Mouse (Mus musculus): Measurements from ENCODE around the gene Inpp5d. TPM values are rescaled to one million over a fixed set of nuclear protein-coding genes. Genes with fewer than 3 reads are reported as not detected.
A peak's percentile ranks its signal among the peaks of the same experiment; 100 is the strongest.

Gene Inpp5d
- polyA plus RNA-seq, 1 experiment from 2014 or later: 3.7 TPM

GRCm38 (mm10) chr1:87594261-87594660, 25.9 kb upstream of the Inpp5d start:
- WGBS: 91% methylated on average over 3 of the region's 3 CpGs
- Histone ChIP-seq H3K9ac (ENCODE audit: low read depth, low read length) (no peak overlapping the region), H3K4me3 (ENCODE audit: low read depth, low read length) (no peak overlapping the region), H3K27me3 (ENCODE audit: control insufficient read depth, insufficient read depth, low read length) (no peaks in the 10 kb centered on the region), H3K4me1 (replicated peaks; ENCODE audit: control insufficient read depth, insufficient read depth, low read length) (no peaks in the 10 kb centered on the region), H3K4me2 (replicated peaks; ENCODE audit: low read depth, low read length) (no peak overlapping the region), H3K9me3 (ENCODE audit: control insufficient read depth, low read length) (no peaks in the 10 kb centered on the region), H3K36me3 (ENCODE audit: control insufficient read depth, insufficient read depth, low read length) (no peaks in the 10 kb centered on the region), H3K27ac (ENCODE audit: low read depth, low read length) (no peak overlapping the region)
- DNase-seq (ENCODE audit: low spot score) (no peak), ATAC-seq (ENCODE audit: low FRiP score) (no peak)

DNA sequence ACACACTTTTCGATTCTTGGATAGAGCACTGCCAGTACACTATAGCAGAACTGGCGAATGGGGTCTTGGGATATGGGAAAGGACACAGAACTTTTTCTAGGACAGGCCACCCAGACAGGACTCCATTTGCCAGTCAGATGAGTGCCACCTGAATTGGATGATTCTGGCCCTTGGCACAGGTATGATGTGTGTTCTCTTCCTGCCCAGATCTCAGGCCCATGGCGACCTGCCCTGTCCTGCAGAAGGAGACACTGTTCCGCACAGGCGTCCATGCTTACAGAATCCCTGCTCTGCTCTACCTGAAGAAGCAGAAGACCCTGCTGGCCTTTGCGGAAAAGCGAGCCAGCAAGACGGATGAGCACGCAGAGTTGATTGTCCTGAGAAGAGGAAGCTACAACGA, 25.4 kb upstream of the Inpp5d start:
- H3K27me3 ChIP-seq (ENCODE audit: control insufficient read depth, insufficient read depth, low read length): no peaks in the 10 kb centered on the region
- H3K27ac ChIP-seq (ENCODE audit: low read depth, low read length): no peak overlapping the region
- H3K4me1 ChIP-seq (replicated peaks; ENCODE audit: control insufficient read depth, insufficient read depth, low read length): no peaks in the 10 kb centered on the region
- WGBS: 97% methylated on average over 10 of the region's 10 CpGs
- H3K4me2 ChIP-seq (replicated peaks; ENCODE audit: low read depth, low read length): no peak overlapping the region
- no peak for ATAC-seq (ENCODE audit: low FRiP score)
- no peak for DNase-seq (ENCODE audit: low spot score)
- H3K36me3 ChIP-seq (ENCODE audit: control insufficient read depth, insufficient read depth, low read length): no peaks in the 10 kb centered on the region
- no peak overlapping the region for H3K4me3 ChIP-seq (ENCODE audit: low read depth, low read length)
- H3K9me3 ChIP-seq (ENCODE audit: control insufficient read depth, low read length): no peaks in the 10 kb centered on the region
- H3K9ac ChIP-seq (ENCODE audit: low read depth, low read length): no peak overlapping the region

GRCm38 (mm10) chr1:87600533-87600932, 19.6 kb upstream of the Inpp5d start:
- no peaks in the 10 kb centered on the region for H3K9me3 ChIP-seq (ENCODE audit: control insufficient read depth, low read length)
- no peak overlapping the region for H3K4me2 ChIP-seq (replicated peaks; ENCODE audit: low read depth, low read length)
- no peak for ATAC-seq (ENCODE audit: low FRiP score)
- no peaks in the 10 kb centered on the region for H3K27me3 ChIP-seq (ENCODE audit: control insufficient read depth, insufficient read depth, low read length)
- H3K9ac ChIP-seq (ENCODE audit: low read depth, low read length): no peak overlapping the region
- H3K27ac ChIP-seq (ENCODE audit: low read depth, low read length): no peak overlapping the region
- no peak for DNase-seq (ENCODE audit: low spot score)
- H3K4me1 ChIP-seq (replicated peaks; ENCODE audit: control insufficient read depth, insufficient read depth, low read length): no peaks in the 10 kb centered on the region
- H3K4me3 ChIP-seq (ENCODE audit: low read depth, low read length): no peak overlapping the region
- H3K36me3 ChIP-seq (ENCODE audit: control insufficient read depth, insufficient read depth, low read length): no peaks in the 10 kb centered on the region
- WGBS: 81% methylated on average over 7 of the region's 7 CpGs

DNA sequence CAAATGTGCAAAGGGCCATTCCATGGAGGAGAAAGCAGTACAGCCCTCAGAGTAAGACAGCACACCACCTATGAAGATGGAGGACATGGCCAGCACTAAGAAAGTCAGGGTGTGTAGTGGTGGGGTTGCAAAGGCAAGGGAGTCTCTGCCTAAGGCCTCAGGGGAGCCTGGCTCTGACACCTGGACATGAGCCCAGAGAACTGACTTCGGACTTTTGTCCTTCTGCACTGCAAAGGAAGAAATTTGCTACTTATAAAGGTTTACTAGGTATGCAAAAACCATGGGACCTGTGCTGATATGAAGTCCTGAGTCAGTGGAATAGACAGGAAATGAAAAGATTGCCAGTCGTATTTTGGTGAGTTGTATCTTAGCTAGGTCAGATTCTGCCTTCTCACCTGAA, 18.3 kb upstream of the Inpp5d start:
- 75% methylated on average over 2 of the region's 2 CpGs for WGBS
- H3K27ac ChIP-seq (ENCODE audit: low read depth, low read length): no peak overlapping the region
- H3K4me1 ChIP-seq (replicated peaks; ENCODE audit: control insufficient read depth, insufficient read depth, low read length): no peaks in the 10 kb centered on the region
- DNase-seq (ENCODE audit: low spot score): no peak
- no peaks in the 10 kb centered on the region for H3K36me3 ChIP-seq (ENCODE audit: control insufficient read depth, insufficient read depth, low read length)
- H3K9me3 ChIP-seq (ENCODE audit: control insufficient read depth, low read length): no peaks in the 10 kb centered on the region
- no peak for ATAC-seq (ENCODE audit: low FRiP score)
- no peaks in the 10 kb centered on the region for H3K27me3 ChIP-seq (ENCODE audit: control insufficient read depth, insufficient read depth, low read length)
- H3K4me3 ChIP-seq (ENCODE audit: low read depth, low read length): no peak overlapping the region
- H3K4me2 ChIP-seq (replicated peaks; ENCODE audit: low read depth, low read length): no peak overlapping the region
- no peak overlapping the region for H3K9ac ChIP-seq (ENCODE audit: low read depth, low read length)

- Histone ChIP-seq H3K4me2 (replicated peaks; ENCODE audit: low read depth, low read length) (no peak overlapping the region), H3K4me3 (ENCODE audit: low read depth, low read length) (no peak overlapping the region), H3K9me3 (ENCODE audit: control insufficient read depth, low read length) (no peaks in the 10 kb centered on the region), H3K27me3 (ENCODE audit: control insufficient read depth, insufficient read depth, low read length) (no peaks in the 10 kb centered on the region), H3K9ac (ENCODE audit: low read depth, low read length) (no peak overlapping the region), H3K27ac (ENCODE audit: low read depth, low read length) (no peak overlapping the region), H3K36me3 (ENCODE audit: control insufficient read depth, insufficient read depth, low read length) (no peaks in the 10 kb centered on the region), H3K4me1 (replicated peaks; ENCODE audit: control insufficient read depth, insufficient read depth, low read length) (no peaks in the 10 kb centered on the region)
- no peak for DNase-seq (ENCODE audit: low spot score)
- WGBS: 93% methylated on average over 5 of the region's 5 CpGs
- no peak for ATAC-seq (ENCODE audit: low FRiP score)
Observed at GRCm38 (mm10) chr1:87603389-87603788, 16.7 kb upstream of the Inpp5d start.

GRCm38 (mm10) chr1:87605296-87605695, 14.8 kb upstream of the Inpp5d start:
- H3K36me3 ChIP-seq (ENCODE audit: control insufficient read depth, insufficient read depth, low read length): no peaks in the 10 kb centered on the region
- H3K4me3 ChIP-seq (ENCODE audit: low read depth, low read length): no peak overlapping the region
- no peaks in the 10 kb centered on the region for H3K27me3 ChIP-seq (ENCODE audit: control insufficient read depth, insufficient read depth, low read length)
- ATAC-seq (ENCODE audit: low FRiP score) (no peak), DNase-seq (ENCODE audit: low spot score) (no peak)
- H3K27ac ChIP-seq (ENCODE audit: low read depth, low read length): no peak overlapping the region
- H3K4me2 ChIP-seq (replicated peaks; ENCODE audit: low read depth, low read length): no peak overlapping the region
- WGBS: 87% methylated on average over 2 of the region's 2 CpGs
- no peaks in the 10 kb centered on the region for H3K9me3 ChIP-seq (ENCODE audit: control insufficient read depth, low read length)
- H3K9ac ChIP-seq (ENCODE audit: low read depth, low read length): no peak overlapping the region
- H3K4me1 ChIP-seq (replicated peaks; ENCODE audit: control insufficient read depth, insufficient read depth, low read length): no peaks in the 10 kb centered on the region

GRCm38 (mm10) chr1:87607385-87608091, 12.6 kb upstream of the Inpp5d start:
- Histone ChIP-seq H3K27me3 (ENCODE audit: control insufficient read depth, insufficient read depth, low read length) (no peaks in the 10 kb centered on the region), H3K9me3 (ENCODE audit: control insufficient read depth, low read length) (no peaks in the 10 kb centered on the region), H3K27ac (ENCODE audit: low read depth, low read length) (no peak overlapping the region), H3K36me3 (ENCODE audit: control insufficient read depth, insufficient read depth, low read length) (no peaks in the 10 kb centered on the region), H3K4me1 (replicated peaks; ENCODE audit: control insufficient read depth, insufficient read depth, low read length) (no peaks in the 10 kb centered on the region), H3K9ac (ENCODE audit: low read depth, low read length) (no peak overlapping the region), H3K4me3 (ENCODE audit: low read depth, low read length) (no peak overlapping the region), H3K4me2 (replicated peaks; ENCODE audit: low read depth, low read length) (no peak overlapping the region)
- DNase-seq (ENCODE audit: low spot score) (no peak), ATAC-seq (ENCODE audit: low FRiP score) (no peak)
- WGBS: 84% methylated on average over 21 of the region's 21 CpGs

DNA sequence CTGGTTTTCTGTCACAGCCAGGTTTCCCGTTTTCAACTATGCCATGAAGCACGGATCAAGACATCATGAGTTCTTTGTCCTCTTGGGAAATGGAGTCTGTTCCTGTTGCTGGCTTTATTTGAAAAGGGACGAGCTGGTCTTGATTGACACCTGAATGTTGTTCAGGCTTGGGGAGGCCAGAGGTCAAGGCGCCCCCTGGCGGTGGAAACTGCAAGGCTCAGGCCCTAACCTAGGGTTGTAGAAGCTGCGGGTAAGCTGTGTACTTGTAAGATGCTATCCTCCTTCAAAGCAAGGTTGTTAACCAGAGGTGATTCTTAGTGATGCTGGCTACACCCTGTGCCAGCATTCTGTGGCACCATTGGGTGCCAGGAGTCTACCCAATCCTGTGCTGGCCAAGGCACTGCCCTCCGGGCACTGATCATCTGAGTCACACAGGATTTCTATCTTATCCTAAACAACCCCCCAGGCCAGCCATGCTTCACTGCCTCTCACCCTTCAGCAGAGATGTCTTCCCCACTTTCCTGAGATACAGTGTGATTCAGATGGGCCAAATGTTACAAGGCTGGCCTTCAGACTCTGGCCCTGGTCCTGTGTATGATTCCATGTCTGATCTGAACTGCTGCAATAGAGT, 11.6 kb upstream of the Inpp5d start:
- Histone ChIP-seq H3K4me3 (ENCODE audit: low read depth, low read length) (no peak overlapping the region), H3K9me3 (ENCODE audit: control insufficient read depth, low read length) (no peaks in the 10 kb centered on the region), H3K4me1 (replicated peaks; ENCODE audit: control insufficient read depth, insufficient read depth, low read length) (no peaks in the 10 kb centered on the region), H3K27me3 (ENCODE audit: control insufficient read depth, insufficient read depth, low read length) (no peaks in the 10 kb centered on the region), H3K4me2 (replicated peaks; ENCODE audit: low read depth, low read length) (no peak overlapping the region), H3K36me3 (ENCODE audit: control insufficient read depth, insufficient read depth, low read length) (no peaks in the 10 kb centered on the region), H3K9ac (ENCODE audit: low read depth, low read length) (no peak overlapping the region), H3K27ac (ENCODE audit: low read depth, low read length) (no peak overlapping the region)
- WGBS: 34% methylated on average over 7 of the region's 7 CpGs
- DNase-seq (ENCODE audit: low spot score): peak; percentile 74
- ATAC-seq (ENCODE audit: low FRiP score): no peak
